Mouse (Mus musculus) kidney, embryonic 14.5 days (tissue): ENCODE data around the gene Gjc2. TPM values are rescaled to one million over a fixed set of nuclear protein-coding genes. Genes with fewer than 3 reads are reported as not detected.
A peak's percentile ranks its signal among the peaks of the same experiment; 100 is the strongest.

Experiments used
- ATAC-seq: fragments of 200-750 bp; cut with Nextera tagmentation; 2 replicates; pipeline ENCODE4 v1.8.0; 2017; ENCODE audit warnings: moderate number of reproducible peaks, mild to moderate bottlenecking, moderate TSS enrichment, moderate library complexity; ENCODE audit not compliant: low FRiP score, low TSS enrichment
- H3K27ac ChIP-seq: fragments of 300-500 bp; sonication (generic); 2 replicates; pipeline ENCODE4 v1.5.1; 2014; ENCODE audit warnings: low read depth, mild to moderate bottlenecking, low read length, moderate library complexity, mixed read lengths
- H3K27me3 ChIP-seq: fragments of 300-500 bp; sonication (generic); 2 replicates; pipeline ENCODE4 v1.6.1; 2014; ENCODE audit warnings: mild to moderate bottlenecking, low read length; ENCODE audit not compliant: control insufficient read depth, insufficient read depth
- H3K36me3 ChIP-seq: fragments of 300-500 bp; sonication (generic); 2 replicates; pipeline ENCODE4 v1.6.1; 2014; ENCODE audit warnings: low read length, mixed read lengths; ENCODE audit not compliant: control insufficient read depth, insufficient read depth
- H3K4me1 ChIP-seq: fragments of 300-500 bp; sonication (generic); 2 replicates; pipeline ENCODE4 v1.6.1; 2014; ENCODE audit warnings: low read length, mixed read lengths; ENCODE audit not compliant: control insufficient read depth, insufficient read depth
- H3K4me2 ChIP-seq: fragments of 300-500 bp; sonication (generic); replicated peaks from 2 replicates; pipeline ENCODE4 v1.6.1; 2014; ENCODE audit warnings: low read depth, mild to moderate bottlenecking, low read length
- H3K4me3 ChIP-seq: fragments of 300-500 bp; sonication (generic); 2 replicates; pipeline ENCODE4 v1.5.1; 2014; ENCODE audit warnings: mild to moderate bottlenecking, low read length
- H3K9ac ChIP-seq: fragments of 300-500 bp; sonication (generic); 2 replicates; pipeline ENCODE4 v1.6.1; 2014; ENCODE audit warnings: low read depth, mild to moderate bottlenecking, low read length, moderate library complexity
- H3K9me3 ChIP-seq: fragments of 300-500 bp; sonication (generic); 2 replicates; pipeline ENCODE4 v1.6.1; 2016; ENCODE audit warnings: low read length; ENCODE audit not compliant: control insufficient read depth
- WGBS: fragments of 180-500 bp; shearing (Covaris S2); extraction: QIAGEN DNeasy Blood & Tissue Kit; methylation state at CpG from one replicate; pipeline ENCODE4 v1.1.7; 2014; 5-methylcytosine and 5-hydroxymethylcytosine counted together
- polyA plus RNA-seq: library from polyadenylated mRNA; unstranded; fragments of >200 nt; fragmentation: Nextera tagmentation; extraction: Ambion mirVana; gene quantifications from 2 replicates; pipeline ENCODE4 v1.2.1, GENCODE M21; 2014

Gjc2 gene
- polyA plus RNA-seq, 1 experiment from 2014 or later, result 0.28 TPM

- 6% methylated on average over 16 of the region's 16 CpGs for WGBS
- Histone ChIP-seq H3K4me3 (peak within 1 kb of the TSS; percentile 68), H3K4me2 (peak within 1 kb of the TSS; percentile 71), H3K36me3 (no peaks in the 10 kb centered on the region), H3K9me3 (no peaks in the 10 kb centered on the region), H3K27me3 (no peaks in the 10 kb centered on the region), H3K9ac (peak within 1 kb of the TSS; percentile 80), H3K27ac (peak within 1 kb of the TSS; percentile 91), H3K4me1 (peaks cover 7% of the 10 kb centered on the region)
- peak; percentile 17 for ATAC-seq
Measured at GRCm38 (mm10) chr11:59192059-59192386, 9.0 kb upstream of the Gjc2 start, which contains the start of gene Guk1. Gene Guk1 (minus strand): TSS chr11:59192212.

GRCm38 (mm10) chr11:59191231-59192058 lies 8.4 kb upstream of the Gjc2 start:
- peak; percentile 96 for ATAC-seq
- H3K9me3 ChIP-seq, result no peaks in the 10 kb centered on the region
- WGBS, result under 1% methylated on average over 54 of the region's 59 CpGs

GRCm38 (mm10) chr11:59187706-59188105 lies 4.7 kb upstream of the Gjc2 start:
- Histone ChIP-seq H3K4me2 (no peak overlapping the region), H3K36me3 (peaks cover 22% of the 10 kb centered on the region), H3K27me3 (no peaks in the 10 kb centered on the region), H3K9me3 (no peaks in the 10 kb centered on the region), H3K27ac (no peak overlapping the region), H3K9ac (no peak overlapping the region), H3K4me1 (peaks cover 7% of the 10 kb centered on the region), H3K4me3 (no peak overlapping the region)
- no peak for ATAC-seq
- WGBS, result 38% methylated on average over 6 of the region's 6 CpGs

More at GRCm38 (mm10) chr11:59191231-59192058, 8.4 kb upstream of the Gjc2 start:
- Histone ChIP-seq H3K4me2 (peak overlapping the region; percentile 71), H3K36me3 (no peaks in the 10 kb centered on the region; the same call in 1 of the 2 replicates), H3K4me1 (peaks cover 7% of the 10 kb centered on the region), H3K9ac (peak overlapping the region; percentile 80), H3K27me3 (no peaks in the 10 kb centered on the region), H3K27ac (peak overlapping the region; percentile 91), H3K4me3 (peak overlapping the region; percentile 68)

GRCm38 (mm10) chr11:59185490-59185889 lies 2.5 kb upstream of the Gjc2 start:
- Histone ChIP-seq H3K4me1 (peaks cover 7% of the 10 kb centered on the region; the same call in 1 of the 2 replicates), H3K27ac (no peak overlapping the region), H3K36me3 (peaks cover 22% of the 10 kb centered on the region), H3K4me3 (no peak overlapping the region), H3K9me3 (no peaks in the 10 kb centered on the region), H3K9ac (no peak overlapping the region), H3K27me3 (no peaks in the 10 kb centered on the region), H3K4me2 (no peak overlapping the region)
- WGBS, result 89% methylated on average over 5 of the region's 5 CpGs
- no peak for ATAC-seq

GRCm38 (mm10) chr11:59183821-59184220 lies 808 bp upstream of the Gjc2 start:
- Histone ChIP-seq H3K4me3 (no peak overlapping the region), H3K4me2 (no peak overlapping the region), H3K9me3 (no peaks in the 10 kb centered on the region), H3K27ac (no peak overlapping the region), H3K9ac (no peak overlapping the region), H3K27me3 (peaks cover 9% of the 10 kb centered on the region), H3K36me3 (peaks cover 22% of the 10 kb centered on the region), H3K4me1 (0 out of 2 replicates have a peak, but pooled peaks cover 5% of the 10 kb centered on the region)
- no peak for ATAC-seq
- WGBS, result 46% methylated on average over 3 of the region's 3 CpGs

GRCm38 (mm10) chr11:59176921-59177320 lies 6.1 kb downstream of the Gjc2 start:
- ATAC-seq, result no peak
- Histone ChIP-seq H3K36me3 (no peaks in the 10 kb centered on the region), H3K4me2 (peak overlapping the region; percentile 36), H3K27me3 (peaks cover 51% of the 10 kb centered on the region), H3K9me3 (no peaks in the 10 kb centered on the region), H3K4me1 (0 out of 2 replicates have a peak, but pooled peaks cover 3% of the 10 kb centered on the region), H3K4me3 (peak overlapping the region; percentile 27), H3K9ac (no peak overlapping the region), H3K27ac (no peak overlapping the region)
- WGBS, result 5% methylated on average over 34 of the region's 34 CpGs

- Histone ChIP-seq H3K27me3 (peaks cover 51% of the 10 kb centered on the region), H3K36me3 (no peaks in the 10 kb centered on the region), H3K4me2 (peak overlapping the region; percentile 36), H3K4me3 (peak overlapping the region; percentile 27), H3K4me1 (0 out of 2 replicates have a peak, but pooled peaks cover 3% of the 10 kb centered on the region), H3K9ac (no peak overlapping the region), H3K27ac (no peak overlapping the region), H3K9me3 (no peaks in the 10 kb centered on the region)
- WGBS, result 2% methylated on average over 48 of the region's 48 CpGs
- ATAC-seq, result no peak
Measured at GRCm38 (mm10) chr11:59176475-59176874, 6.5 kb downstream of the Gjc2 start.

GRCm38 (mm10) chr11:59174189-59174838 lies 8.7 kb downstream of the Gjc2 start:
- H3K9me3 ChIP-seq, result no peaks in the 10 kb centered on the region
- no peak overlapping the region for H3K9ac ChIP-seq
- no peak overlapping the region for H3K4me3 ChIP-seq
- no peak for ATAC-seq
- no peak overlapping the region for H3K4me2 ChIP-seq
- 0 out of 2 replicates have a peak, but pooled peaks cover 3% of the 10 kb centered on the region for H3K4me1 ChIP-seq
- peaks cover 47% of the 10 kb centered on the region for H3K27me3 ChIP-seq
- no peak overlapping the region for H3K27ac ChIP-seq
- no peaks in the 10 kb centered on the region for H3K36me3 ChIP-seq
- WGBS, result 53% methylated on average over 6 of the region's 6 CpGs

- no peak overlapping the region for H3K27ac ChIP-seq
- H3K4me1 ChIP-seq, result no peaks in the 10 kb centered on the region
- H3K36me3 ChIP-seq, result no peaks in the 10 kb centered on the region
- WGBS, result 72% methylated on average over 4 of the region's 4 CpGs
- H3K4me3 ChIP-seq, result no peak overlapping the region
- no peak overlapping the region for H3K4me2 ChIP-seq
- ATAC-seq, result no peak
- H3K27me3 ChIP-seq, result peaks cover 10% of the 10 kb centered on the region
- H3K9me3 ChIP-seq, result no peaks in the 10 kb centered on the region
- H3K9ac ChIP-seq, result no peak overlapping the region
Measured at GRCm38 (mm10) chr11:59170549-59170948, 12.5 kb downstream of the Gjc2 start.
